Mouse (Mus musculus): ENCODE results near the gene Scand1. TPM values are rescaled to one million over a fixed set of nuclear protein-coding genes. Genes with fewer than 3 reads are reported as not detected.

Scand1 gene
- total RNA-seq, 2 experiments from 2014 or later: 105 to 117 TPM

DNA sequence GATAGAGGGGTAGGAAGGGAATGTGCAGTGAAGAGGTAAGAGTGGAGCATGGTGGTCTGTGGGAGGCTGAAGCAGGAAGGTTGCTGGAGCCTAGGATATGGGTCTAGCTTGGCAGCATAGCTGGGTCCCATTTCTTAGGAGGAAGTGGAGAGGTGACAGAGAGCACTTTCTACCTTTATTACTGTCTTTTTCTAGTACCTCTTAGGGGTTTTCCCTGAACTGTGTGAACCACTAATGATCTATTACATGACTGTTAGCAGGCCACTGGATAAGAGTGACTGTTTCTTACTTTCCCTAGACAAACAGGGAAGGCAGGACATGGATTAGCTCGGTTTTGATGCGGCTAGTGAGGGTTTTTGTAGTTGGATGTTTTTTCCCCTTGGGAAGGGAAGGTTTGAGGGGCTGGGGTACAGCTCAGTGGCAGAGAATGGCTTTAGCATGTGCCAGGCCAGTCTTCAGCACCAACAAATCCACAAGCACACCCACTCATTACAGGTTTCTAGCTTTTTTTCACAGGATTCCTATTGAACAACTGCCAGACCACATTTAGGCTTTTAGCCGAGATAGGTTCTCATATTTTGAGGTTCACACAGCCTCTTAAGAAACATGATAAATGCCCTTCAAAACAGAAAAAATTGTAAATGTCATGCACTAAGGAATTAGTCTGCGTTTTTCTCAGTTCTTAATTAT, 49.2 kb downstream of the Scand1 start:
- no peak for DNase-seq (ENCODE audit: extremely low spot score in 1 of 2, low spot score in 2 of 2)
- intact Hi-C loops (cut with DNase I): no loop called here

Small RNA genes lying within 50 kb of the gene (microRNA-seq; reads per million reads assigned to microRNA genes)
- not detected for gene Gm22759

Other genes with a start within 250 kb of the Scand1 start
- 1 to 10 TPM; 6.9 TPM for gene Spag4, start 247.5 kb downstream of the Scand1 start, total RNA-seq (2021)
- 10 to 100 TPM; 21.0 to 24.1 TPM for gene Cpne1, start 200.7 kb downstream of the Scand1 start, total RNA-seq (2021)
- gene Rbm12, start 200.7 kb downstream of the Scand1 start, total RNA-seq (2021): 10 to 100 TPM; 32.3 to 33.6 TPM
- gene Gm28036, start 185.6 kb downstream of the Scand1 start, total RNA-seq (2021): 10 to 100 TPM; 23.4 to 28.0 TPM
- 100 to 1,000 TPM; 216 to 223 TPM for gene Romo1, start 168.7 kb downstream of the Scand1 start, total RNA-seq (2021)
- 10 to 100 TPM; 30.7 to 31.5 TPM for gene Nfs1, start 168.5 kb downstream of the Scand1 start, total RNA-seq (2021)
- 100 to 1,000 TPM; 273 to 301 TPM for gene Rbm39, start 132.5 kb downstream of the Scand1 start, total RNA-seq (2021)
- gene Phf20, start 116.2 kb downstream of the Scand1 start, total RNA-seq (2021): 10 to 100 TPM; 66.0 to 66.6 TPM
- gene Cnbd2, start 405 bp downstream of the Scand1 start, total RNA-seq (2021): 1 to 10 TPM; 4.7 to 6.7 TPM
- 100 to 1,000 TPM; 269 to 284 TPM for gene Epb41l1, start 108.2 kb upstream of the Scand1 start, total RNA-seq (2021)
- gene Aar2, start 234.9 kb upstream of the Scand1 start, total RNA-seq (2021): 10 to 100 TPM; 33.8 to 35.9 TPM

All from left cerebral cortex, postnatal 10 days (tissue).